Mouse (Mus musculus) liver, embryonic 13.5 days (tissue): Measurements from ENCODE around the gene Ctbp2. TPM values are rescaled to one million over a fixed set of nuclear protein-coding genes. Genes with fewer than 3 reads are reported as not detected.

ENCODE experiments used
- ATAC-seq: fragments of 200-750 bp; cut with Nextera tagmentation; 2 replicates; pipeline ENCODE4 v1.8.0; 2017; ENCODE audit warnings: low read depth, mild to moderate bottlenecking, moderate number of reproducible peaks, moderate library complexity
- DNase-seq: peaks from one replicate; pipeline ENCODE4 v3.0.0; 2022
- H3K27ac ChIP-seq: fragments of 300-500 bp; sonication (generic); 2 replicates; pipeline ENCODE4 v1.5.1; 2015; ENCODE audit warnings: moderate library complexity, mild to moderate bottlenecking, inconsistent platforms
- H3K27me3 ChIP-seq: fragments of 300-500 bp; sonication (generic); 2 replicates; pipeline ENCODE4 v1.6.1; 2015; ENCODE audit warnings: mild to moderate bottlenecking, inconsistent platforms
- H3K36me3 ChIP-seq: fragments of 300-500 bp; sonication (generic); 2 replicates; pipeline ENCODE4 v1.6.1; 2015; ENCODE audit warnings: mild to moderate bottlenecking, inconsistent platforms
- H3K4me1 ChIP-seq: fragments of 300-500 bp; sonication (generic); replicated peaks from 2 replicates; pipeline ENCODE4 v1.6.1; 2015; ENCODE audit warnings: inconsistent platforms
- H3K4me2 ChIP-seq: fragments of 300-500 bp; sonication (generic); 2 replicates; pipeline ENCODE4 v1.6.1; 2015; ENCODE audit warnings: inconsistent platforms, mild to moderate bottlenecking, moderate library complexity
- H3K4me3 ChIP-seq: fragments of 300-500 bp; sonication (generic); replicated peaks from 2 replicates; pipeline ENCODE4 v1.5.1; 2015; ENCODE audit warnings: mild to moderate bottlenecking, inconsistent platforms
- H3K9ac ChIP-seq: fragments of 300-500 bp; sonication (generic); 2 replicates; pipeline ENCODE4 v1.6.1; 2015; ENCODE audit warnings: mild to moderate bottlenecking, inconsistent platforms
- H3K9me3 ChIP-seq: fragments of 300-500 bp; sonication (generic); replicated peaks from 2 replicates; pipeline ENCODE4 v1.6.1; 2016; ENCODE audit warnings: inconsistent platforms
- WGBS: fragments of 180-500 bp; shearing (Covaris S2); methylation state at CpG from one replicate; pipeline ENCODE4 v1.1.7; 2015; ENCODE audit not compliant: insufficient replicate concordance; 5-methylcytosine and 5-hydroxymethylcytosine counted together
- polyA plus RNA-seq: library from polyadenylated mRNA; unstranded; fragments of >200 nt; fragmentation: Nextera tagmentation; extraction: Ambion mirVana; gene quantifications from 2 replicates; pipeline ENCODE4 v1.2.1, GENCODE M21; 2015

Gene Ctbp2
- polyA plus RNA-seq, 1 experiment from 2014 or later, result 11.4 TPM

DNA sequence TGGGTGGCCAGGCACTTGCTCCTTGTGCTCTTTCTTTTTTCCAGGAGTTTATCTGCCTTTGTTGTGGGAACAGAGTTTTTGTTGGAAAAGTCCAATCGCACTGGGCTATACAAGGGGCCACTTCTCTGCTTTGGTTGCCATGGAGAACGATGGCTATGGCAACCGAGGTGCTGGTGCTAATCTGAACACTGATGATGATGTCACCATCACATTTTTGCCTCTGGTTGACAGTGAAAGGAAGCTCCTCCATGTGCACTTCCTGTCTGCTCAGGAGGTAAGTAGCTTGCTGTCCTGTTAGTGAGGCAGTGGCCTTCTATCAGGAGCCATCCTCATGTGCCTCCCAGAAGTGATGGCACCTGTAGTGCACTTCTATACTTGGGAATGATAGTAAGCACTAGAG, 141.5 kb downstream of the Ctbp2 start:
- ATAC-seq, result no peak
- DNase-seq, result no peak
- Histone ChIP-seq H3K9me3 (no peaks in the 10 kb centered on the region), H3K9ac (no peak overlapping the region), H3K36me3 (peaks cover 48% of the 10 kb centered on the region), H3K27me3 (no peaks in the 10 kb centered on the region), H3K27ac (no peak overlapping the region), H3K4me1 (peaks cover 5% of the 10 kb centered on the region; the same call in 1 of the 2 replicates), H3K4me2 (no peak overlapping the region), H3K4me3 (no peak overlapping the region)
- WGBS, result 62% methylated on average over 3 of the region's 3 CpGs

DNA sequence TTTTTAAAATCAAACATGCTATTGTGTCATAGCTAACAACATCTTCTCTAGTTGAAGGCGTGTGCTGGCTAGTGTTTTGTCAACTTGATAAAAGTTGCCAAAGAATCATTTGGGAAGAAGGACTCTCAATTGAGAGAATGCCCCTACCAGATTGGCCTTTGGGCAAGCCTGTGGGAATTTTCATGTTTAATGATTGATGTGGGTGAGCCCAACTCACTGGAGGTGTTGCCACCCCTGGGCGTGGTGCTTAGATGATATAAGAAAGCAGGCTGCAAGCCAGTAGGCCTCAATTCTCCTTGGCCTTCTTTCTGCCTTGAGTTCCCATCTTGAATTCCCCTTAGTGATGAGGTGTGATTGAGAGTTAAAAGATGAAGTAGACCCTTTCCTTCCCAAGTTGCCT, 146.2 kb downstream of the Ctbp2 start:
- Histone ChIP-seq H3K9me3 (no peaks in the 10 kb centered on the region), H3K9ac (no peak overlapping the region), H3K36me3 (peaks cover 54% of the 10 kb centered on the region), H3K27me3 (no peaks in the 10 kb centered on the region), H3K4me1 (peaks cover 6% of the 10 kb centered on the region; the same call in 1 of the 2 replicates), H3K4me3 (no peak overlapping the region), H3K4me2 (no peak overlapping the region), H3K27ac (no peak overlapping the region)
- no peak for ATAC-seq
- DNase-seq, result no peak
- WGBS, result 83% methylated on average over 2 of the region's 2 CpGs

DNA sequence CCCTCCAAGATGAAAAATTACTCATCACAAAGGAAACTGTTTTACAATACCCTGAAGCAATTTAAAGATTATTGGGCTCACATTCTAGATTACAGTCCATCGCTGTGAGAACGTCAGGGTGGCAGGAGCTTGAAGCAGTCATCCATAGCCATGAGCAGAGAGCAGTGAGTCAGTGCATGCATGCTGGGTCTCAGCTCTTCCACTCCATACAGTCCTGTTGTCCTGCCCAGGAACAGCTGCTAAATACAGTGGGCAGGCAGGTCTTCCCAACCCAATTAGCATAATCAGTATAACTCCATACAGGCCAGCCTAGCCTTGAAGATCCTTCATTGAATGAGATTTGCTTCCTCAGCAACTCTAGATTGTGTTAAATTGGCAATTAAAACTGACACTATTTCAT, 148.1 kb downstream of the Ctbp2 start:
- no peaks in the 10 kb centered on the region for H3K9me3 ChIP-seq
- 90% methylated on average over 2 of the region's 2 CpGs for WGBS
- no peak for ATAC-seq

DNA sequence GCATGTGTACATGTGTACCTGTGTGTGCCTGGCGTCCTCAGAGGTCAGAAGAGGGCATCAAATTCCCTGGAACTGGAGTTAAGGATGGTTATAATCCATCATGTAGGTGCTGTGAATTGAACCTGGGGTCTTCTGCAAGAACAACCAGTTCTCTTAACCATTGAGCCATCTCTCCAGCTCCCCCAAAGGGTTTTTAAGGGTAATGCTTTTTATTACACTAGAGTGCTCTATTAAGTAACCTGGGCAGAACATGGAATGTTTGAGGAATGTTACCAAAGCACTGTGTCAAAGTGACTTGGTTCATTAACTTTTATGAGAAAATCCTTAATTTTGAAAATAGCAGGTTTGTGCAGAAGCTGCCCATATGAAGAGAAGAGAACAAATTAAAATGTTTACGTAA, 152.1 kb downstream of the Ctbp2 start:
- H3K27me3 ChIP-seq, result no peaks in the 10 kb centered on the region
- H3K4me1 ChIP-seq, result no peaks in the 10 kb centered on the region
- DNase-seq (no peak), ATAC-seq (no peak)
- peaks cover 45% of the 10 kb centered on the region for H3K36me3 ChIP-seq
- 85% methylated on average over 2 of the region's 2 CpGs for WGBS
- no peaks in the 10 kb centered on the region for H3K9me3 ChIP-seq
- H3K4me2 ChIP-seq, result no peak overlapping the region
- H3K27ac ChIP-seq, result no peak overlapping the region
- H3K4me3 ChIP-seq, result no peak overlapping the region
- no peak overlapping the region for H3K9ac ChIP-seq

More for the DNA sequence above, 148.1 kb downstream of the Ctbp2 start:
- DNase-seq, result no peak
- Histone ChIP-seq H3K27me3 (no peaks in the 10 kb centered on the region), H3K36me3 (peaks cover 42% of the 10 kb centered on the region), H3K9ac (no peak overlapping the region), H3K4me1 (peaks cover 6% of the 10 kb centered on the region; the same call in 1 of the 2 replicates), H3K27ac (no peak overlapping the region), H3K4me2 (no peak overlapping the region), H3K4me3 (no peak overlapping the region)

DNA sequence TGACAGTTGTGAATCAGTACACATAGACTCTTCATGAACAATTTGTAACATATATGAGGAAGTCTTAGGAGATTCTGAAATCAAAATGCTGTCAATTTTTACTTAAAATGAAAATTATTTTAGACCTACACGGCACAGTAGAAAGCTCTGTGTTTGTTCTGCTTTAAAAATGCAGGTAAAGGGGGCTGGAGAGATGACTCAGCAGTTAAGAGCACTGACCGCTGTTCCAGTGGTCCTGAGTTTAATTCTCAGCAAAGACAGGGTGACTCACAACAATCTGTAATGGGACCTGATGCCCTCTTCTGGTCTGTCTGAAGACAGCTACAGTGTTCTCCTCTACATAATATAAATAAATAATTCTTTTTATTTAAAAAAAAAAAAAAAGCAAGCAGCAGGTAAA, 158.4 kb downstream of the Ctbp2 start:
- no peaks in the 10 kb centered on the region for H3K9me3 ChIP-seq
- no peaks in the 10 kb centered on the region for H3K27me3 ChIP-seq
- peaks cover 21% of the 10 kb centered on the region for H3K36me3 ChIP-seq
- ATAC-seq, result no peak
- H3K4me3 ChIP-seq, result no peak overlapping the region
- no peak overlapping the region for H3K9ac ChIP-seq
- H3K4me2 ChIP-seq, result no peak overlapping the region
- no peak for DNase-seq
- H3K27ac ChIP-seq, result no peak overlapping the region
- H3K4me1 ChIP-seq, result peaks cover 3% of the 10 kb centered on the region; the same call in 1 of the 2 replicates
- WGBS, result 77% methylated on average over 2 of the region's 2 CpGs

DNA sequence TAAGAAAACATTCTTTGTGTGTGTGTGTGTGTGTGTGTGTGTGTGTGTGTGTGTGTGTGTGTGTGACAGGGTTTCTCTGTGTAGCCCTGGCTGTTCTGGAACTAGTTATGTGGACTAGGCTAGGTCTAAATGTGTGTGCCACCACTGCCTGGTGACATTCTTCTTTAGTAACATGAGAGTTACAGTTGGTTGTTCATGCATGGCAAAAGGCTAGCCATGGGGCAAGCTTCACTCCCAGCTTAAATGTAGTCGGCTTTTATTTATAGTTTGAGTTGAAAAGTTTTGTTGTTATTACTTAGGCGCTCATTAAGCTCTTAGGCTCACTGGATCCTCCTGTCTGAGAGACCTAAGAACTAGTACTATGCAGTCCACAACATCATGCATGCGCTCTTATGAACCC, 159.8 kb downstream of the Ctbp2 start:
- ATAC-seq, result no peak

DNA sequence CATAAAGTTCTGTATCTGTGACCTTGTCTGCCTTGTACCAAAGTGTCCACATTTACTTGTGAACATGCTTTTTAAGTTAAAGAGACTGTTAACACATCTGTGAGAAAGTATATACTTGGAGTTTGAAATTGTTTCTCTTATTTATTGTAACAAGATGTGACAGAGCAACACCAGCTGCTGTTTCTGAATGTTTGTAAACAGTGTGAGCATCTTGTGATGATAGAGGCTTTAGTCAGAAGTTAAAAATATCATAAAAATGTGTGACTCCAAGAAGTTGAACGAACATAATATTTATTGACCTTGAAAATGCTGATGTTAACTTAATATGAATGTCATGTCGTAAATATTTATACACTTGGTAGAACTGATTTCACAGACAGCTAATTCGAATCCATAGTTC, 173.5 kb downstream of the Ctbp2 start:
- ATAC-seq (no peak), DNase-seq (no peak)
- H3K4me3 ChIP-seq, result no peak overlapping the region
- H3K9ac ChIP-seq, result no peak overlapping the region
- H3K27ac ChIP-seq, result no peak overlapping the region
- H3K4me2 ChIP-seq, result no peak overlapping the region
- H3K36me3 ChIP-seq, result 0 out of 2 replicates have a peak, but pooled peaks cover 5% of the 10 kb centered on the region
- WGBS, result 77% methylated on average over 3 of the region's 3 CpGs
- H3K9me3 ChIP-seq, result no peaks in the 10 kb centered on the region
- H3K27me3 ChIP-seq, result no peaks in the 10 kb centered on the region
- no peaks in the 10 kb centered on the region for H3K4me1 ChIP-seq

More for the DNA sequence above, 159.8 kb downstream of the Ctbp2 start:
- DNase-seq, result no peak
- Histone ChIP-seq H3K4me3 (no peak overlapping the region), H3K27me3 (no peaks in the 10 kb centered on the region), H3K36me3 (peaks cover 15% of the 10 kb centered on the region), H3K9ac (no peak overlapping the region), H3K27ac (no peak overlapping the region), H3K9me3 (no peaks in the 10 kb centered on the region), H3K4me2 (no peak overlapping the region), H3K4me1 (peaks cover 3% of the 10 kb centered on the region; the same call in 1 of the 2 replicates)
- WGBS, result 86% methylated on average over 3 of the region's 3 CpGs

DNA sequence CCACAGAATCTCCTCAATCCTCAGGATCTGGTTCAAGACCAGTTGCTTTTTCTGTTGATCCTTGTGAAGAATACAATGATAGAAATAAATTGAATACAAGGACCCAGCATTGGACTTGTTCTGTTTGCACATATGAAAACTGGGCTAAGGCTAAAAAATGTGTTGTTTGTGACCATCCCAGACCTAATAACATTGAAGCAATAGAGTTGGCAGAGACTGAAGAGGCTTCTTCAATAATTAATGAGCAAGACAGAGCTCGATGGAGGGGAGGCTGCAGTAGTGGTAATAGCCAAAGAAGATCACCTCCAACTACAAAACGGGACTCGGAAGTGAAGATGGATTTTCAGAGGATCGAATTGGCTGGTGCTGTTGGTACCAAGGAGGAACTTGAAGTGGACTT, 174.2 kb downstream of the Ctbp2 start:
- H3K4me2 ChIP-seq, result no peak overlapping the region
- no peaks in the 10 kb centered on the region for H3K27me3 ChIP-seq
- H3K9ac ChIP-seq, result no peak overlapping the region
- H3K4me1 ChIP-seq, result no peaks in the 10 kb centered on the region
- H3K9me3 ChIP-seq, result no peaks in the 10 kb centered on the region
- 0 out of 2 replicates have a peak, but pooled peaks cover 5% of the 10 kb centered on the region for H3K36me3 ChIP-seq
- H3K4me3 ChIP-seq, result no peak overlapping the region
- ATAC-seq (no peak), DNase-seq (no peak)
- 78% methylated on average over 4 of the region's 4 CpGs for WGBS
- H3K27ac ChIP-seq, result no peak overlapping the region

DNA sequence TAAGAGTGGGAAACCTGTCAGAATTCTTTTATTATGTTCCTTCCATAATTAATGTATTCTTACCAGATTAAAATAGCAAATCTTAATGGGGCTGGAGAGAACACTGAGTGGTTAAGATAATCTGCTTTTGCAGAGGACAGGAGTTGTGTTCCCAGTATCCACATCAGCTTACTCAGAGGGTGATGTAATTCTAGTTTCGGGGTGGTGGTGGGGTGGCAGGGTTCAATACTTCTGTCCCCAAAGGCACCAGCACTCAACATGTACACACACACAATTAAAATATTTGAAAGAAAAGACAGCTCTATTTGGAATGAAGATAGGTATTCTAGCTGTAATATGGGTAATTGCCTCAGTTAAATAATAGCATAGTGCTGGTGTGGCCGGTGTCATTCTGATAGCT, 183.6 kb downstream of the Ctbp2 start:
- H3K9me3 ChIP-seq, result no peaks in the 10 kb centered on the region
- no peak overlapping the region for H3K4me2 ChIP-seq
- H3K4me1 ChIP-seq, result peaks cover 20% of the 10 kb centered on the region
- no peak overlapping the region for H3K27ac ChIP-seq
- H3K27me3 ChIP-seq, result no peaks in the 10 kb centered on the region
- 71% methylated on average over 2 of the region's 2 CpGs for WGBS
- no peaks in the 10 kb centered on the region for H3K36me3 ChIP-seq
- DNase-seq, result no peak
- no peak overlapping the region for H3K9ac ChIP-seq
- ATAC-seq, result 0 out of 2 replicates have a peak, but pooled peaks have one; percentile 45
- H3K4me3 ChIP-seq, result no peak overlapping the region

DNA sequence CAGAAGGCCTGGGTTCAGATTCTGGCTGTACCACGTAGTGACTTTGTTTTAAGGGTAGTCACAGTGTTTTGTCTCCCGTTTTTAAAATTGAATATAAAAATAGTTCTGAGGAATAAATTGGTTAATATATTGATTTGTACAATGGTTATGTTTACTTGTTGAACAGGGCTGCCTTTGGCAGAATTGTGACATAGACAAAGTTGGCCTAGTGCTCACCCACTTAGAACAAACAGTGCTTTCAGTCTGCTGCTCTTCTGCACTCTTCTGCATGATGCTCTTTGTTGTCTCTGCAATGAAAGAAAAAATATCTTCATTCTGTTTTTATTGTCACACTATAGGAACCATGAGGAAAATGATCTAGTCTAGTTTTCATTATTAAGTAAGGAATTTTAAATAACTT, 185.0 kb downstream of the Ctbp2 start:
- DNase-seq, result no peak
- no peak overlapping the region for H3K4me2 ChIP-seq
- no peak overlapping the region for H3K27ac ChIP-seq
- no peak overlapping the region for H3K9ac ChIP-seq
- H3K4me1 ChIP-seq, result peaks cover 25% of the 10 kb centered on the region
- no peak overlapping the region for H3K4me3 ChIP-seq
- H3K36me3 ChIP-seq, result no peaks in the 10 kb centered on the region
- 67% methylated on average over 2 of the region's 2 CpGs for WGBS
- no peaks in the 10 kb centered on the region for H3K9me3 ChIP-seq
- no peak for ATAC-seq
- H3K27me3 ChIP-seq, result no peaks in the 10 kb centered on the region
